ENCODE assay signal across 13 mouse cellular contexts in genomic region chr14:14348674-14349401, GRCm38 (mm10). TPM values are rescaled to one million over a fixed set of nuclear protein-coding genes. Genes with fewer than 3 reads are reported as not detected.
DNase-seq lines count a peak whose midpoint lies in the region; ATAC-seq and TF ChIP-seq lines count a peak whose summit lies in the region.
"Had no signal": no experiment of that assay in that cellular context is flagged by ENCODE, and none has a peak within 500 bp of the region (broad histone marks: within the 10 kb centered on the region; RNA-seq: fewer than 3 reads in every experiment).

No protein-coding gene starts in this region.

- H3K27me3 ChIP-seq in lung, postnatal 0 days (replicated peaks; ENCODE audit: insufficient read depth, low read length), result no peaks in the 10 kb centered on the region
- H3K27me3 ChIP-seq in stomach, postnatal 0 days (ENCODE audit: control insufficient read depth, insufficient read depth, low read length), result no peaks in the 10 kb centered on the region
- no peaks in the 10 kb centered on the region for H3K27me3 ChIP-seq in forebrain, embryonic 13.5 days
- H3K27me3 ChIP-seq in midbrain, embryonic 13.5 days, result no peaks in the 10 kb centered on the region
- H3K27me3 ChIP-seq: forebrain, embryonic 12.5 days had no signal

- 97% methylated on average over 25 of the region's 26 CpGs for WGBS in lung, postnatal 0 days
- WGBS in stomach, postnatal 0 days, result 97% methylated on average over 26 of the region's 26 CpGs
- 92% methylated on average over 26 of the region's 26 CpGs for WGBS in forebrain, embryonic 13.5 days
- whole genome bisulfite sequencing in midbrain, embryonic 13.5 days, result 93% methylated on average over 26 of the region's 26 CpGs

- no peak for TF ChIP-seq CTCF in lung, postnatal 0 days (IDR thresholded peaks at IDR 0.05)
- no peak for TF ChIP-seq CTCF in stomach, postnatal 0 days (IDR thresholded peaks at IDR 0.05; ENCODE audit: low read depth)

- peak; percentile 10 for DNase-seq in gastrocnemius, postnatal 14 days
- no peak for DNase-seq in gastrocnemius, adult 18-20 months (ENCODE audit: low spot score)
- peak; percentile 3 for DNase-seq in lung, postnatal 36 days
- DNase-seq in lung, postnatal 0 days (ENCODE audit: low spot score), result no peak
- peak; percentile 18 to 52 for DNase-seq in cerebellum, postnatal 14 days
- peak; percentile 28 for DNase-seq in stomach, postnatal 0 days (ENCODE audit: low spot score)

- no peak overlapping the region for H3K9ac ChIP-seq in lung, postnatal 0 days (replicated peaks; ENCODE audit: low read depth)
- no peak overlapping the region for H3K9ac ChIP-seq in stomach, postnatal 0 days (ENCODE audit: low read length)
- no peak overlapping the region for H3K9ac ChIP-seq in forebrain, embryonic 13.5 days
- no peak overlapping the region for H3K9ac ChIP-seq in midbrain, embryonic 13.5 days (replicated peaks)
- H3K9ac ChIP-seq: forebrain, embryonic 12.5 days had no signal

- no peak overlapping the region for H3K4me3 ChIP-seq in lung, postnatal 0 days (ENCODE audit: low read depth, low read length)
- no peak overlapping the region for H3K4me3 ChIP-seq in stomach, postnatal 0 days (ENCODE audit: low read depth, low read length)
- no peak overlapping the region for H3K4me3 ChIP-seq in forebrain, embryonic 13.5 days
- no peak overlapping the region for H3K4me3 ChIP-seq in midbrain, embryonic 13.5 days (replicated peaks)
- H3K4me3 ChIP-seq: forebrain, embryonic 12.5 days; midbrain, embryonic 10.5 days had no signal

- TF ChIP-seq EP300 in lung, postnatal 0 days (IDR thresholded peaks at IDR 0.05), result no peak
- no peak for TF ChIP-seq EP300 in stomach, postnatal 0 days (optimal IDR thresholded peaks at IDR 0.05)

- H3K27ac ChIP-seq in lung, postnatal 0 days (ENCODE audit: low read length), result no peak overlapping the region
- no peak overlapping the region for H3K27ac ChIP-seq in stomach, postnatal 0 days (replicated peaks)
- H3K27ac ChIP-seq in forebrain, embryonic 13.5 days, result no peak overlapping the region
- no peak overlapping the region for H3K27ac ChIP-seq in midbrain, embryonic 13.5 days
- H3K27ac ChIP-seq: forebrain, embryonic 12.5 days; midbrain, embryonic 10.5 days had no signal

- H3K4me2 ChIP-seq in lung, postnatal 0 days (replicated peaks; ENCODE audit: low read depth, low read length), result no peak overlapping the region
- H3K4me2 ChIP-seq in stomach, postnatal 0 days (replicated peaks; ENCODE audit: low read depth), result no peak overlapping the region
- no peak overlapping the region for H3K4me2 ChIP-seq in forebrain, embryonic 13.5 days
- H3K4me2 ChIP-seq in midbrain, embryonic 13.5 days (replicated peaks), result no peak overlapping the region
- H3K4me2 ChIP-seq: forebrain, embryonic 12.5 days had no signal

- no peaks in the 10 kb centered on the region for H3K4me1 ChIP-seq in lung, postnatal 0 days (ENCODE audit: insufficient read depth, low read depth, low read length)
- no peaks in the 10 kb centered on the region for H3K4me1 ChIP-seq in stomach, postnatal 0 days (replicated peaks; ENCODE audit: control insufficient read depth, insufficient read depth)
- H3K4me1 ChIP-seq in forebrain, embryonic 13.5 days, result no peaks in the 10 kb centered on the region
- H3K4me1 ChIP-seq in midbrain, embryonic 13.5 days (replicated peaks), result no peaks in the 10 kb centered on the region

- H3K36me3 ChIP-seq in lung, postnatal 0 days (ENCODE audit: insufficient read depth, low read length), result no peaks in the 10 kb centered on the region
- no peaks in the 10 kb centered on the region for H3K36me3 ChIP-seq in stomach, postnatal 0 days (ENCODE audit: control insufficient read depth, insufficient read depth, low read length)
- H3K36me3 ChIP-seq in forebrain, embryonic 13.5 days (ENCODE audit: poor library complexity, severe bottlenecking), result peaks cover 15% of the 10 kb centered on the region; the same call in 1 of the 2 replicates
- peaks cover 12% of the 10 kb centered on the region for H3K36me3 ChIP-seq in midbrain, embryonic 13.5 days
- H3K36me3 ChIP-seq: forebrain, embryonic 12.5 days had no signal

- H3K9me3 ChIP-seq in lung, postnatal 0 days (ENCODE audit: low read length), result peaks cover 34% of the 10 kb centered on the region
- peaks cover 24% of the 10 kb centered on the region for H3K9me3 ChIP-seq in stomach, postnatal 0 days (ENCODE audit: control insufficient read depth, low read length)
- H3K9me3 ChIP-seq in forebrain, embryonic 13.5 days (replicated peaks), result peaks cover 52% of the 10 kb centered on the region
- H3K9me3 ChIP-seq in midbrain, embryonic 13.5 days, result peaks cover 49% of the 10 kb centered on the region

- intact Hi-C loops in gastrocnemius, postnatal 14 days (cut with DNase I; ENCODE audit: low total_unique reads), result no loop called here

- no peak for ATAC-seq in lung, postnatal 0 days
- ATAC-seq in stomach, postnatal 0 days (ENCODE audit: low FRiP score, low TSS enrichment), result no peak
- no peak for ATAC-seq in forebrain, embryonic 13.5 days
- no peak for ATAC-seq in midbrain, embryonic 13.5 days

RNA-seq across cellular contexts. Expression of gene Il3ra, which starts 2.8 kb away (rescaled TPM):
- 1 to 10 TPM; 3.3 to 5.6 TPM for total RNA-seq in gastrocnemius, postnatal 14 days (2021)
- total RNA-seq in gastrocnemius, adult 18-20 months (2021), result 1 to 10 TPM; 1.3 to 2.4 TPM
- 12.2 and 14.3 TPM in 2 replicates for polyA plus RNA-seq in lung, postnatal 0 days (2015; fragmentation: Nextera tagmentation; extraction: Ambion mirVana)
- 2.7 and 3.9 TPM in 2 replicates for polyA plus RNA-seq in stomach, postnatal 0 days (2015; fragmentation: Nextera tagmentation; extraction: Ambion mirVana)
- 1.0 and 1.2 TPM in 2 replicates for polyA plus RNA-seq in forebrain, embryonic 13.5 days (2015; fragmentation: Nextera tagmentation; extraction: Ambion mirVana)
- polyA plus RNA-seq in midbrain, embryonic 13.5 days (2015; fragmentation: Nextera tagmentation; extraction: Ambion mirVana), result 1.8 and 2.7 TPM in 2 replicates

RNA-seq across cellular contexts. Expression of gene Olfr31, which starts 26.2 kb away (rescaled TPM):
- total RNA-seq in gastrocnemius, postnatal 14 days (2021), result not detected
- not detected for total RNA-seq in gastrocnemius, adult 18-20 months (2021)
- not detected in 2 replicates for polyA plus RNA-seq in lung, postnatal 0 days (2015; fragmentation: Nextera tagmentation; extraction: Ambion mirVana)
- polyA plus RNA-seq in stomach, postnatal 0 days (2015; fragmentation: Nextera tagmentation; extraction: Ambion mirVana), result 0.02 TPM in 1 of 2 replicates, not detected in the other
- polyA plus RNA-seq in forebrain, embryonic 13.5 days (2015; fragmentation: Nextera tagmentation; extraction: Ambion mirVana), result not detected in 2 replicates
- polyA plus RNA-seq in midbrain, embryonic 13.5 days (2015; fragmentation: Nextera tagmentation; extraction: Ambion mirVana), result not detected in 2 replicates
- total RNA-seq: heart, postnatal 25 days; left cerebral cortex, adult 18-20 months; MEL had no signal
- polyA plus RNA-seq: forebrain, embryonic 12.5 days; midbrain, embryonic 10.5 days had no signal

RNA-seq across cellular contexts. Expression of gene Olfr721-ps1, which starts 52.3 kb away (rescaled TPM):
- not detected for total RNA-seq in gastrocnemius, postnatal 14 days (2021)
- total RNA-seq in gastrocnemius, adult 18-20 months (2021), result not detected
- not detected in 2 replicates for polyA plus RNA-seq in lung, postnatal 0 days (2015; fragmentation: Nextera tagmentation; extraction: Ambion mirVana)
- polyA plus RNA-seq in stomach, postnatal 0 days (2015; fragmentation: Nextera tagmentation; extraction: Ambion mirVana), result not detected in 2 replicates
- polyA plus RNA-seq in forebrain, embryonic 13.5 days (2015; fragmentation: Nextera tagmentation; extraction: Ambion mirVana), result not detected in 2 replicates
- not detected in 2 replicates for polyA plus RNA-seq in midbrain, embryonic 13.5 days (2015; fragmentation: Nextera tagmentation; extraction: Ambion mirVana)
- total RNA-seq: heart, postnatal 25 days; left cerebral cortex, adult 18-20 months; MEL had no signal
- polyA plus RNA-seq: forebrain, embryonic 12.5 days; midbrain, embryonic 10.5 days had no signal

Comparison
In these comparisons a context has a peak if more than half of its experiments do, and no peak if none do; other contexts are left out.
1. DNase-seq: peak in gastrocnemius, postnatal 14 days (single experiment), lung, postnatal 36 days (single experiment), cerebellum, postnatal 14 days (2 of 2) and stomach, postnatal 0 days (single experiment); none in gastrocnemius, adult 18-20 months (single experiment) and lung, postnatal 0 days (single experiment).